Mouse (Mus musculus): ENCODE results near the gene Tbxas1. TPM values are rescaled to one million over a fixed set of nuclear protein-coding genes. Genes with fewer than 3 reads are reported as not detected.

The Tbxas1 gene
- polyA plus RNA-seq, 1 experiment from 2014 or later, result 2.7 TPM

DNA sequence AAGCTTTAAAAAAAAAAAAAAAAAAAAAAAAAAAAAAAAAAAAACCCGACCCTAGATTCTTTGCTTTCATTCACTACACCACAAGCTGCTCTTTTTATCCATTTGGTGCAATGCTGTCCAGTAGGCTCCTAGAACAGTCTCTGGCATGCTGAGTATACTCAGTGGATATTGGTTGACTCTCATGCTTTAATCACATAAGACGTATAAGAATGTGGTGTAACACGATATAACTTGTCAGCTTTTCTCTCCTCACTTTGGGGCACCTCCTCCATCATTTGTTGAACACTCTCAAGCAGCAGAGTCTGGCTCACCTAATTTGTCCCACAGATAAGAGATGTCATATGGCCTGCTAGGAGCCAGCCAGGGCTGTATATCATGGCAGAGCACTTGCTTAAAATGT lies 11.6 kb upstream of the Tbxas1 start:
- no peaks in the 10 kb centered on the region for H3K27me3 ChIP-seq
- no peak for ATAC-seq (ENCODE audit: low FRiP score, low read depth)
- no peaks in the 10 kb centered on the region for H3K36me3 ChIP-seq
- no peak overlapping the region for H3K9ac ChIP-seq
- H3K4me3 ChIP-seq, result no peak overlapping the region
- H3K4me2 ChIP-seq, result no peak overlapping the region
- H3K27ac ChIP-seq (replicated peaks), result no peak overlapping the region
- H3K9me3 ChIP-seq, result no peaks in the 10 kb centered on the region
- 58% methylated on average over 3 of the region's 3 CpGs for WGBS
- peaks cover 36% of the 10 kb centered on the region for H3K4me1 ChIP-seq (replicated peaks)

- Histone ChIP-seq H3K4me3 (no peak overlapping the region), H3K4me1 (replicated peaks) (peaks cover 44% of the 10 kb centered on the region), H3K27me3 (no peaks in the 10 kb centered on the region), H3K36me3 (no peaks in the 10 kb centered on the region), H3K9me3 (no peaks in the 10 kb centered on the region), H3K27ac (replicated peaks) (no peak overlapping the region), H3K4me2 (no peak overlapping the region), H3K9ac (no peak overlapping the region)
- no peak for ATAC-seq (ENCODE audit: low FRiP score, low read depth)
Observed at GRCm38 (mm10) chr6:38865805-38866204, 9.4 kb upstream of the Tbxas1 start.

- no peak overlapping the region for H3K4me3 ChIP-seq
Observed at GRCm38 (mm10) chr6:38866357-38866756, 8.8 kb upstream of the Tbxas1 start.

DNA sequence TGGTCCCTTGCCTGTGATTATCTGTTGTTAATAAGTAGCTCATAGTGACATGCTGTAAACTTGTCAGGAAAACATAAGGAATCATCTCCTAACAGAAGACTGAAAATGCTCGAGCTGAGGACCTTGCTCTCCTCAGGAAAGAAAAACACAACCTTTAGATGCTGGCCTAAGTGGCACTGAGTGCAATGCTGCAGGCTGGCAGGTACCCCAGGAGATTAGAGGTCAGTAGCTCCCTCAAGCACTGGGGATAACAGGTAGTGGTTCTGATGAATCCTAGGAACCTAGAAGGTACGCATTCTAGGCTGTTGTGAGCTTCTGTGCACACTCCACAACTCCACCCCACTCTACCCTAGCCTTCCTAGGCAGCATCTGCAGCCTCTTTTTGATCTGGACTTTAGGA lies 8.4 kb upstream of the Tbxas1 start:
- Histone ChIP-seq H3K4me3 (no peak overlapping the region), H3K36me3 (no peaks in the 10 kb centered on the region), H3K9ac (no peak overlapping the region), H3K27me3 (no peaks in the 10 kb centered on the region), H3K9me3 (no peaks in the 10 kb centered on the region), H3K4me2 (no peak overlapping the region), H3K4me1 (replicated peaks) (peaks cover 52% of the 10 kb centered on the region), H3K27ac (replicated peaks) (no peak overlapping the region)
- ATAC-seq (ENCODE audit: low FRiP score, low read depth), result no peak
- WGBS, result 85% methylated on average over 2 of the region's 2 CpGs

More at GRCm38 (mm10) chr6:38866357-38866756, 8.8 kb upstream of the Tbxas1 start:
- peaks cover 48% of the 10 kb centered on the region for H3K4me1 ChIP-seq (replicated peaks)
- no peaks in the 10 kb centered on the region for H3K27me3 ChIP-seq
- no peak overlapping the region for H3K9ac ChIP-seq
- ATAC-seq (ENCODE audit: low FRiP score, low read depth), result no peak
- no peaks in the 10 kb centered on the region for H3K9me3 ChIP-seq
- no peak overlapping the region for H3K27ac ChIP-seq (replicated peaks)
- no peaks in the 10 kb centered on the region for H3K36me3 ChIP-seq
- no peak overlapping the region for H3K4me2 ChIP-seq
- WGBS, result 84% methylated on average over 1 of the region's 1 CpGs

DNA sequence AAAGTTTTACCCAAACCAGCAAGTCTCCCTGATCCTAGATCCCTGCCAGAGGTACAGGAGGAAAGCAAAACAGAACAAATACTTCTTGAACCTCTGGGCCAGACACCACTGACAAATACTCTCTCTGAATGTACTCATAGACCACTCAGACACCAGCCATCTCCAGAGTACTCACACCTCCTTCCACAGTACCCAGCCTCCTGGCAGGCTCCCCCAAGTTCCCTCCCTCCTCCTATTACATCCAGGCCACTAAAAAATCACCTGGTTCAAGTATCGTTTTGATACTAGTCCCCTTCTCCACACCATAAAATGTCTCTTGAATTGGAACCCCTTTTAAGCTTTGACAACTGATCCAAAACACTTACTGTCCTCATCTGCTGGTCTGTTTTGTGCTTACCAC lies 7.9 kb upstream of the Tbxas1 start:
- Histone ChIP-seq H3K27ac (replicated peaks) (no peak overlapping the region), H3K9me3 (no peaks in the 10 kb centered on the region), H3K9ac (no peak overlapping the region), H3K4me1 (replicated peaks) (peaks cover 58% of the 10 kb centered on the region), H3K27me3 (no peaks in the 10 kb centered on the region), H3K4me2 (no peak overlapping the region), H3K36me3 (no peaks in the 10 kb centered on the region), H3K4me3 (no peak overlapping the region)
- no peak for ATAC-seq (ENCODE audit: low FRiP score, low read depth)
- 32% methylated on average over 1 of the region's 1 CpGs for WGBS

GRCm38 (mm10) chr6:38868974-38869373 lies 6.2 kb upstream of the Tbxas1 start:
- Histone ChIP-seq H3K4me2 (no peak overlapping the region), H3K27ac (replicated peaks) (no peak overlapping the region), H3K36me3 (no peaks in the 10 kb centered on the region), H3K4me1 (replicated peaks) (peaks cover 70% of the 10 kb centered on the region), H3K9ac (no peak overlapping the region), H3K27me3 (no peaks in the 10 kb centered on the region), H3K4me3 (no peak overlapping the region), H3K9me3 (no peaks in the 10 kb centered on the region)
- ATAC-seq (ENCODE audit: low FRiP score, low read depth), result no peak
- 100% methylated on average over 1 of the region's 1 CpGs for WGBS

DNA sequence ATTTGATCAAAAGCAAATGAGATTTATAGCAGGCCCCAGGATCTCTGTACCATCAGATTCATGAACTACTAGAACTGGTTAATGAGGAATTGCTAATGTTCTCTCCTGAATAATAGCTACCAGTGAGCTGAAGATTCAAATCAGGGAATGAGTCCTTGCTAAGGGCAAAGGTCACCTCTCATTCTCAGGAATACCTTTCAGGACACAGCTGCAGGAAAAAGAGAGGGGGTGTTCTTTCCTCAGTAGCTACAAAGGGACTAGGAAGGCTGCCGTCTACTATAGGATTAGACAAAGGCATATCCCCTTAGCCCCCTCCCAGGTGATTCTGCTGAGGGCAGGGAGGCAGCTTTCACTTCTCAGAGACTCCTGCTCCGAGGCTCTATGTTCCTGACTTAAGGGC lies 5.1 kb upstream of the Tbxas1 start:
- no peaks in the 10 kb centered on the region for H3K27me3 ChIP-seq
- no peak overlapping the region for H3K27ac ChIP-seq (replicated peaks)
- no peaks in the 10 kb centered on the region for H3K9me3 ChIP-seq
- 18% methylated on average over 2 of the region's 2 CpGs for WGBS
- no peak overlapping the region for H3K4me3 ChIP-seq
- H3K9ac ChIP-seq, result no peak overlapping the region
- no peaks in the 10 kb centered on the region for H3K36me3 ChIP-seq
- H3K4me1 ChIP-seq (replicated peaks), result peaks cover 66% of the 10 kb centered on the region
- no peak for ATAC-seq (ENCODE audit: low FRiP score, low read depth)
- H3K4me2 ChIP-seq, result no peak overlapping the region

GRCm38 (mm10) chr6:38871051-38871450 lies 4.2 kb upstream of the Tbxas1 start:
- Histone ChIP-seq H3K4me2 (no peak overlapping the region), H3K9me3 (no peaks in the 10 kb centered on the region), H3K9ac (no peak overlapping the region), H3K27me3 (no peaks in the 10 kb centered on the region), H3K27ac (replicated peaks) (no peak overlapping the region), H3K4me3 (no peak overlapping the region), H3K36me3 (no peaks in the 10 kb centered on the region), H3K4me1 (replicated peaks) (peaks cover 62% of the 10 kb centered on the region)
- 20% methylated on average over 7 of the region's 7 CpGs for WGBS
- no peak for ATAC-seq (ENCODE audit: low FRiP score, low read depth)

GRCm38 (mm10) chr6:38873316-38873715 lies 1.9 kb upstream of the Tbxas1 start:
- H3K27ac ChIP-seq (replicated peaks), result no peak overlapping the region
- no peaks in the 10 kb centered on the region for H3K27me3 ChIP-seq
- no peak for ATAC-seq (ENCODE audit: low FRiP score, low read depth)
- peak overlapping the region; percentile 61 for H3K4me2 ChIP-seq
- H3K9me3 ChIP-seq, result no peaks in the 10 kb centered on the region
- H3K4me3 ChIP-seq, result peak overlapping the region; percentile 98
- no peaks in the 10 kb centered on the region for H3K36me3 ChIP-seq
- WGBS, result 55% methylated on average over 1 of the region's 1 CpGs
- peak overlapping the region; percentile 99; the same call in 1 of the 2 replicates for H3K9ac ChIP-seq
- H3K4me1 ChIP-seq (replicated peaks), result peaks cover 47% of the 10 kb centered on the region

DNA sequence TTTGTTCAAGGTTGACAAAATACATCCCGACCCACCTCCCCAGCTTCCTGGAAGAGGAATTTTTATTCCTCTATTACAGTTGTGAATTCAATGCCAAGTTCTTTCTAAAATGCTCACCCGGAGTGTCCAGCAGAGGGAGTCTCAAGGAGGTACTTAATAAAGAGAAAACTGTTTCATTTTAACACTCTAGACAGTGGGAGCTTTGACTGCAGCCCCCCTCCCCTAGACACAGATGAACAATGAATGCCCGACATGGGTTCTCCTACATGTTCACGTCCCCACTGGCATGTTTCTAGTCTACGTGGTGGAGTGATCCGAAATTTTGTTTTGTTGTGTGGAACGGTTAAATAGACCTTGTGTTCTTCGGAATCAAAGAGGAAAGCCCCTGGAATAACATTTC lies 1.2 kb upstream of the Tbxas1 start:
- peak overlapping the region; percentile 99 for H3K9ac ChIP-seq
- H3K4me3 ChIP-seq, result peak overlapping the region; percentile 98
- WGBS, result 3% methylated on average over 8 of the region's 8 CpGs
- no peaks in the 10 kb centered on the region for H3K27me3 ChIP-seq
- H3K4me2 ChIP-seq, result peak overlapping the region; percentile 61
- H3K9me3 ChIP-seq, result no peaks in the 10 kb centered on the region
- peaks cover 44% of the 10 kb centered on the region for H3K4me1 ChIP-seq (replicated peaks)
- ATAC-seq (ENCODE audit: low FRiP score, low read depth), result no peak
- peak overlapping the region; percentile 99 for H3K27ac ChIP-seq (replicated peaks)
- no peaks in the 10 kb centered on the region for H3K36me3 ChIP-seq

DNA sequence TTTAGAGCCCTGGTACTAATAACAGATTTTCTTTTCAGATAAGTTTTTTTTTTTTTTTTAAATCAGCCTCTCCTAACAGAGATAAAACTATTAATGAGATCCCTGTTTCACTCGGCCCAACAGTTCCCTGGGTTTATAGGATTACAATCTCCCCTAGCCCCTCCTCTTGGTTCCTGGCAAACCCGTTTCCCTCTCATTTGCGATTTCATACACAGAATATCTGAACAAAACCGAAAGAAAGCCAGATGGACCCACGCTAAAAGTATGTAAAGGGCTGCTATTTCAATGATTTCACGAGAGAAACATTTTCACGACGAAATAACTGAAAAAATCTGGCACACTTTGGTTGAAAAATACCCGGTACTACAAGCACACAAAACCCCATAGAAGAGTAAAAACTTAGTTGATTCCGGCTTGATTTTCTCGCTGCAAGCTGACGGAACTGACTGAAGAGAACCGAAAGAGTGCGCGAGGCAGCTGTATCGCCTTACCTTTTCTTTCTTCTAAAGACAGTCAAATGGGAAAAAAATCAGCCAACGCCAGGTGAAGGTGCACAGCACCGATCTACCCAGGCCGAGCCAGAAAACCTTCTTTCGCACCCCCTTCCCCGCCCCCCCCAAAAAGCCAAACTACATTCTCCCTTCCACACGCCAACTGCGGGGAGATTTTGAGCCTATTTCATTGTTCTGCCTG lies 493 bp upstream of the Tbxas1 start:
- Histone ChIP-seq H3K9ac (peak overlapping the region; percentile 99), H3K27me3 (no peaks in the 10 kb centered on the region), H3K36me3 (no peaks in the 10 kb centered on the region), H3K4me3 (peak overlapping the region; percentile 98), H3K27ac (replicated peaks) (peak overlapping the region; percentile 99), H3K4me2 (peak overlapping the region; percentile 61), H3K4me1 (replicated peaks) (peaks cover 44% of the 10 kb centered on the region), H3K9me3 (no peaks in the 10 kb centered on the region)
- no peak for ATAC-seq (ENCODE audit: low FRiP score, low read depth)
- WGBS, result under 1% methylated on average over 23 of the region's 23 CpGs

- Histone ChIP-seq H3K27ac (replicated peaks) (peak within 1 kb of the TSS; percentile 99), H3K4me3 (peak within 1 kb of the TSS; percentile 98), H3K9ac (peak within 1 kb of the TSS; percentile 99), H3K4me2 (peak within 1 kb of the TSS; percentile 61), H3K36me3 (no peaks in the 10 kb centered on the region), H3K4me1 (replicated peaks) (peaks cover 33% of the 10 kb centered on the region), H3K27me3 (no peaks in the 10 kb centered on the region), H3K9me3 (no peaks in the 10 kb centered on the region)
- peak; percentile 91 for ATAC-seq (ENCODE audit: low FRiP score, low read depth)
- under 1% methylated on average over 93 of the region's 108 CpGs for WGBS
Observed at GRCm38 (mm10) chr6:38876071-38876911, 1.1 kb downstream of the Tbxas1 start, which contains the start of gene Hipk2. TSS of gene Hipk2 (minus strand) at chr6:38876165.

All from hindbrain, embryonic 15.5 days (tissue).